Comparison of ENCODE assay signal across 9 mouse cellular contexts in genomic region chr7:64326892-64327291, GRCm38 (mm10). TPM values are rescaled to one million over a fixed set of nuclear protein-coding genes. Genes with fewer than 3 reads are reported as not detected.
DNase-seq lines count a peak whose midpoint lies in the region; ATAC-seq and TF ChIP-seq lines count a peak whose summit lies in the region.
"Had no signal": no experiment of that assay in that cellular context is flagged by ENCODE, and none has a peak within 500 bp of the region (broad histone marks: within the 10 kb centered on the region; RNA-seq: fewer than 3 reads in every experiment).

No protein-coding gene starts in this region.

- no peak overlapping the region for H3K9ac ChIP-seq in embryonic facial prominence, embryonic 14.5 days (ENCODE audit: low read depth, low read length)
- H3K9ac ChIP-seq in heart, embryonic 15.5 days: no peak overlapping the region
- no peak overlapping the region for H3K9ac ChIP-seq in liver, embryonic 14.5 days (replicated peaks)
- H3K9ac ChIP-seq in neural tube, embryonic 11.5 days (ENCODE audit: low read length): no peak overlapping the region
- no peak overlapping the region for H3K9ac ChIP-seq in stomach, embryonic 14.5 days (replicated peaks; ENCODE audit: low read depth, low read length)
- H3K9ac ChIP-seq: embryonic facial prominence, embryonic 12.5 days had no signal

- H3K79me2 ChIP-seq in C2C12 (ENCODE audit: control insufficient read depth, insufficient read depth): no peaks in the 10 kb centered on the region

- no peaks in the 10 kb centered on the region for H3K4me1 ChIP-seq in embryonic facial prominence, embryonic 14.5 days (ENCODE audit: control insufficient read depth, insufficient read depth, low read length)
- no peaks in the 10 kb centered on the region for H3K4me1 ChIP-seq in heart, embryonic 15.5 days (replicated peaks)
- H3K4me1 ChIP-seq in liver, embryonic 14.5 days (replicated peaks; ENCODE audit: control insufficient read depth in 2 of 2, insufficient read depth in 2 of 2, low read length in 1 of 2): no peaks in the 10 kb centered on the region
- H3K4me1 ChIP-seq in neural tube, embryonic 11.5 days (ENCODE audit: control insufficient read depth, insufficient read depth, low read length): no peaks in the 10 kb centered on the region
- no peaks in the 10 kb centered on the region for H3K4me1 ChIP-seq in stomach, embryonic 14.5 days (ENCODE audit: control insufficient read depth, insufficient read depth, low read length)
- H3K4me1 ChIP-seq: embryonic facial prominence, embryonic 12.5 days had no signal

- ATAC-seq in embryonic facial prominence, embryonic 14.5 days (ENCODE audit: low read depth): peak; percentile 60; the same call in 1 of the 2 replicates
- ATAC-seq in heart, embryonic 15.5 days (replicated peaks; ENCODE audit: insufficient number of reproducible peaks, insufficient read depth, low FRiP score, low read depth): 0 out of 2 replicates have a peak, but pooled peaks have one; percentile 18
- peak; percentile 64; the same call in 1 of the 2 replicates for ATAC-seq in liver, embryonic 14.5 days (ENCODE audit: insufficient read depth)
- no peak; the same call in 1 of the 2 replicates for ATAC-seq in neural tube, embryonic 11.5 days (ENCODE audit: insufficient read depth, low FRiP score, low TSS enrichment)
- ATAC-seq in stomach, embryonic 14.5 days (ENCODE audit: insufficient number of reproducible peaks, insufficient read depth, low FRiP score, low read depth): peak; percentile 63; the same call in 1 of the 2 replicates

- TF ChIP-seq EP300 in liver, embryonic 14.5 days (IDR thresholded peaks at IDR 0.05; ENCODE audit: low read depth): no peak

- H3K79me3 ChIP-seq in C2C12 (ENCODE audit: low read depth): no peaks in the 10 kb centered on the region

- no peak overlapping the region for H3K4me2 ChIP-seq in embryonic facial prominence, embryonic 14.5 days (ENCODE audit: low read depth, low read length)
- H3K4me2 ChIP-seq in heart, embryonic 15.5 days: no peak overlapping the region
- H3K4me2 ChIP-seq in liver, embryonic 14.5 days (ENCODE audit: low read depth): no peak overlapping the region
- no peak overlapping the region for H3K4me2 ChIP-seq in neural tube, embryonic 11.5 days (ENCODE audit: low read depth)
- H3K4me2 ChIP-seq in stomach, embryonic 14.5 days (replicated peaks; ENCODE audit: low read depth, low read length): no peak overlapping the region
- H3K4me2 ChIP-seq: embryonic facial prominence, embryonic 12.5 days had no signal

- no peak overlapping the region for H3K27ac ChIP-seq in embryonic facial prominence, embryonic 14.5 days (replicated peaks; ENCODE audit: low read depth, low read length)
- H3K27ac ChIP-seq in heart, embryonic 15.5 days: no peak overlapping the region
- no peak overlapping the region for H3K27ac ChIP-seq in liver, embryonic 14.5 days
- H3K27ac ChIP-seq in neural tube, embryonic 11.5 days (ENCODE audit: low read depth, low read length): no peak overlapping the region
- H3K27ac ChIP-seq in stomach, embryonic 14.5 days (ENCODE audit: low read length): no peak overlapping the region
- H3K27ac ChIP-seq: embryonic facial prominence, embryonic 12.5 days had no signal

- H3K27me3 ChIP-seq in C2C12 (ENCODE audit: control insufficient read depth, insufficient read depth, insufficient read length): no peaks in the 10 kb centered on the region
- H3K27me3 ChIP-seq in embryonic facial prominence, embryonic 14.5 days (replicated peaks; ENCODE audit: control insufficient read depth, insufficient read depth, low read length): no peaks in the 10 kb centered on the region
- H3K27me3 ChIP-seq in heart, embryonic 15.5 days: no peaks in the 10 kb centered on the region
- H3K27me3 ChIP-seq in liver, embryonic 14.5 days (ENCODE audit: control insufficient read depth, insufficient read depth, low read length): no peaks in the 10 kb centered on the region
- no peaks in the 10 kb centered on the region for H3K27me3 ChIP-seq in neural tube, embryonic 11.5 days (ENCODE audit: control insufficient read depth, insufficient read depth, low read length)
- H3K27me3 ChIP-seq in stomach, embryonic 14.5 days (ENCODE audit: control insufficient read depth, insufficient read depth, low read length): no peaks in the 10 kb centered on the region
- H3K27me3 ChIP-seq: embryonic facial prominence, embryonic 12.5 days had no signal

- no peaks in the 10 kb centered on the region for H3K9me3 ChIP-seq in embryonic facial prominence, embryonic 14.5 days (ENCODE audit: control insufficient read depth, low read length)
- H3K9me3 ChIP-seq in heart, embryonic 15.5 days (replicated peaks): no peaks in the 10 kb centered on the region
- H3K9me3 ChIP-seq in liver, embryonic 14.5 days (ENCODE audit: control insufficient read depth, low read length): no peaks in the 10 kb centered on the region
- no peaks in the 10 kb centered on the region for H3K9me3 ChIP-seq in neural tube, embryonic 11.5 days (ENCODE audit: control insufficient read depth, low read length)
- no peaks in the 10 kb centered on the region for H3K9me3 ChIP-seq in stomach, embryonic 14.5 days (ENCODE audit: control insufficient read depth, low read depth, low read length)
- H3K9me3 ChIP-seq: embryonic facial prominence, embryonic 12.5 days had no signal

- peak; percentile 62 for TF ChIP-seq CTCF in C2C12 (IDR thresholded peaks at IDR 0.05; ENCODE audit: control insufficient read depth, insufficient read depth, insufficient read length)
- peak; percentile 89 for TF ChIP-seq CTCF in liver, embryonic 14.5 days (IDR thresholded peaks at IDR 0.05; ENCODE audit: low read depth)

- peaks cover 60% of the 10 kb centered on the region for H3K36me3 ChIP-seq in C2C12 (ENCODE audit: control insufficient read depth, insufficient read depth)
- peaks cover 44% of the 10 kb centered on the region for H3K36me3 ChIP-seq in embryonic facial prominence, embryonic 14.5 days (ENCODE audit: control insufficient read depth, insufficient read depth, low read length)
- H3K36me3 ChIP-seq in heart, embryonic 15.5 days: peaks cover 8% of the 10 kb centered on the region
- H3K36me3 ChIP-seq in liver, embryonic 14.5 days (replicated peaks; ENCODE audit: control insufficient read depth, insufficient read depth, low read depth): no peaks in the 10 kb centered on the region
- peaks cover 4% of the 10 kb centered on the region; the same call in 1 of the 2 replicates for H3K36me3 ChIP-seq in neural tube, embryonic 11.5 days (ENCODE audit: control insufficient read depth, insufficient read depth, low read length)
- peaks cover 10% of the 10 kb centered on the region; the same call in 1 of the 2 replicates for H3K36me3 ChIP-seq in stomach, embryonic 14.5 days (ENCODE audit: control insufficient read depth, insufficient read depth, low read length)

- H3K4me3 ChIP-seq in C2C12 (ENCODE audit: insufficient read depth, poor library complexity, severe bottlenecking): no peak overlapping the region
- no peak overlapping the region for H3K4me3 ChIP-seq in embryonic facial prominence, embryonic 14.5 days (ENCODE audit: low read depth, low read length)
- H3K4me3 ChIP-seq in heart, embryonic 15.5 days: no peak overlapping the region
- H3K4me3 ChIP-seq in liver, embryonic 14.5 days (ENCODE audit: insufficient read depth in 1 of 2, low read depth in 2 of 2, low read length in 2 of 2): no peak overlapping the region
- H3K4me3 ChIP-seq in neural tube, embryonic 11.5 days (ENCODE audit: low read depth, low read length): no peak overlapping the region
- H3K4me3 ChIP-seq in stomach, embryonic 14.5 days (ENCODE audit: low read depth, low read length): no peak overlapping the region
- H3K4me3 ChIP-seq: embryonic facial prominence, embryonic 12.5 days had no signal

- WGBS in embryonic facial prominence, embryonic 14.5 days: 10% methylated on average over 1 of the region's 1 CpGs
- 9% methylated on average over 1 of the region's 1 CpGs for WGBS in heart, embryonic 15.5 days
- 7% methylated on average over 1 of the region's 1 CpGs for WGBS in liver, embryonic 14.5 days (ENCODE audit: insufficient replicate concordance)
- 46% methylated on average over 1 of the region's 1 CpGs for WGBS in neural tube, embryonic 11.5 days
- 32% methylated on average over 1 of the region's 1 CpGs for WGBS in stomach, embryonic 14.5 days

- peak; percentile 87 for DNase-seq in adrenal gland, postnatal 25 days
- peak; percentile 68 for DNase-seq in embryonic facial prominence, embryonic 14.5 days (ENCODE audit: low spot score)
- DNase-seq in kidney, postnatal 10 days: peak; percentile 89
- DNase-seq in liver, embryonic 14.5 days (ENCODE audit: low read depth in 3 of 3, low spot score in 3 of 3): peak; percentile 38 to 45 (median 43)
- DNase-seq in neural tube, embryonic 11.5 days (ENCODE audit: low spot score): peak; percentile 80

- no peak overlapping the region for H3ac ChIP-seq in C2C12 (ENCODE audit: control insufficient read depth, insufficient read length, low read depth)

TF ChIP-seq in C2C12, 6 proteins besides CTCF, POLR2A, EP300 and RAD21:
- TF ChIP-seq MAX (IDR thresholded peaks at IDR 0.05): no peak
- no peak for TF ChIP-seq MYOG (IDR thresholded peaks at IDR 0.05; ENCODE audit: control insufficient read depth, extremely low read depth, insufficient read length)
- TF ChIP-seq USF1 (IDR thresholded peaks at IDR 0.05; ENCODE audit: low read depth): no peak

RNA-seq across cellular contexts. Expression of gene Mtmr10, which starts 39.4 kb away (rescaled TPM):
- 9.4 TPM for polyA plus RNA-seq in C2C12 (2012; fragmentation: generic; extraction: Trizol)
- total RNA-seq in adrenal gland, postnatal 25 days (2021): 22.2 and 37.2 TPM in 2 replicates
- polyA plus RNA-seq in embryonic facial prominence, embryonic 14.5 days (2014; fragmentation: Nextera tagmentation; extraction: Ambion mirVana): 14.3 and 16.5 TPM in 2 replicates
- polyA plus RNA-seq in heart, embryonic 15.5 days (2015; fragmentation: Nextera tagmentation; extraction: Ambion mirVana): 5.0 and 6.9 TPM in 2 replicates
- 1.2 and 1.4 TPM in 2 replicates for polyA plus RNA-seq in liver, embryonic 14.5 days (2012; rRNA removed)
- polyA plus RNA-seq in liver, embryonic 14.5 days (2014; fragmentation: Nextera tagmentation; extraction: Ambion mirVana): 2.4 and 2.7 TPM in 2 replicates
- 14.8 and 16.4 TPM in 2 replicates for polyA plus RNA-seq in neural tube, embryonic 11.5 days (2014; fragmentation: Nextera tagmentation; extraction: Ambion mirVana)
- polyA plus RNA-seq in stomach, embryonic 14.5 days (2014; fragmentation: Nextera tagmentation; extraction: Ambion mirVana): 11.8 and 12.7 TPM in 2 replicates

RNA-seq across cellular contexts. Expression of gene Fan1, which starts 47.0 kb away (rescaled TPM):
- 1.6 TPM for polyA plus RNA-seq in C2C12 (2012; fragmentation: generic; extraction: Trizol)
- total RNA-seq in adrenal gland, postnatal 25 days (2021): 9.5 and 12.5 TPM in 2 replicates
- polyA plus RNA-seq in embryonic facial prominence, embryonic 14.5 days (2014; fragmentation: Nextera tagmentation; extraction: Ambion mirVana): 4.0 and 5.0 TPM in 2 replicates
- 4.4 and 4.8 TPM in 2 replicates for polyA plus RNA-seq in heart, embryonic 15.5 days (2015; fragmentation: Nextera tagmentation; extraction: Ambion mirVana)
- polyA plus RNA-seq in liver, embryonic 14.5 days (2012; rRNA removed): 0.62 and 1.1 TPM in 2 replicates
- polyA plus RNA-seq in liver, embryonic 14.5 days (2014; fragmentation: Nextera tagmentation; extraction: Ambion mirVana): 0.70 and 0.83 TPM in 2 replicates
- 6.1 and 6.4 TPM in 2 replicates for polyA plus RNA-seq in neural tube, embryonic 11.5 days (2014; fragmentation: Nextera tagmentation; extraction: Ambion mirVana)
- 9.4 and 11.7 TPM in 2 replicates for polyA plus RNA-seq in stomach, embryonic 14.5 days (2014; fragmentation: Nextera tagmentation; extraction: Ambion mirVana)
